In genomic region chr5:45449206-45449605, GRCm38 (mm10) we compare ENCODE assay signal across 9 mouse cellular contexts. TPM values are rescaled to one million over a fixed set of nuclear protein-coding genes. Genes with fewer than 3 reads are reported as not detected.
A peak's percentile ranks its signal among the peaks of the same experiment; 100 is the strongest.
DNase-seq lines count a peak whose midpoint lies in the region; ATAC-seq lines count a peak whose summit lies in the region.
"Had no signal": no experiment of that assay in that cellular context is flagged by ENCODE, and none has a peak within 500 bp of the region (broad histone marks: within the 10 kb centered on the region; RNA-seq: fewer than 3 reads in every experiment).

No protein-coding gene starts in this region.

- H3K27me3 ChIP-seq in kidney, embryonic 15.5 days, result no peaks in the 10 kb centered on the region
- no peaks in the 10 kb centered on the region; the same call in 1 of the 2 replicates for H3K27me3 ChIP-seq in heart, embryonic 16.5 days (ENCODE audit: control insufficient read depth, insufficient read depth, low read length)
- H3K27me3 ChIP-seq in midbrain, embryonic 10.5 days (ENCODE audit: low read depth, poor library complexity, severe bottlenecking), result no peaks in the 10 kb centered on the region

- peak overlapping the region; percentile 85 for H3K4me2 ChIP-seq in kidney, embryonic 15.5 days
- peak overlapping the region; percentile 98 for H3K4me2 ChIP-seq in heart, embryonic 16.5 days (ENCODE audit: low read depth, low read length)

- peak overlapping the region; percentile 60 for H3K9ac ChIP-seq in kidney, embryonic 15.5 days
- H3K9ac ChIP-seq in heart, embryonic 16.5 days (ENCODE audit: low read length), result peak overlapping the region; percentile 86

- H3K9me3 ChIP-seq in kidney, embryonic 15.5 days (replicated peaks), result no peaks in the 10 kb centered on the region
- H3K9me3 ChIP-seq in heart, embryonic 16.5 days (replicated peaks; ENCODE audit: control insufficient read depth, low read length), result no peaks in the 10 kb centered on the region
- H3K9me3 ChIP-seq in midbrain, embryonic 10.5 days (replicated peaks), result no peaks in the 10 kb centered on the region

- no peak for DNase-seq in kidney, postnatal 14 days
- peak; percentile 15 for DNase-seq in ZHBTc4 (ENCODE audit: low read depth, low spot score)
- no peak for DNase-seq in midbrain, embryonic 10.5 days (ENCODE audit: low spot score)
- no peak for DNase-seq in right cerebral cortex, postnatal 36 days (ENCODE audit: low spot score in 2 of 2)
- no peak for DNase-seq in adrenal gland, postnatal 36 days
- no peak for DNase-seq in ovary, adult 18-20 months (ENCODE audit: low spot score)

- 1% methylated on average over 8 of the region's 8 CpGs for WGBS in kidney, embryonic 15.5 days
- WGBS in heart, embryonic 16.5 days, result 3% methylated on average over 8 of the region's 8 CpGs
- 10% methylated on average over 8 of the region's 8 CpGs for WGBS in midbrain, embryonic 10.5 days

- H3K4me1 ChIP-seq in kidney, embryonic 15.5 days, result peaks cover 21% of the 10 kb centered on the region
- peaks cover 10% of the 10 kb centered on the region for H3K4me1 ChIP-seq in heart, embryonic 16.5 days (ENCODE audit: control insufficient read depth, insufficient read depth, low read length)
- peaks cover 27% of the 10 kb centered on the region for H3K4me1 ChIP-seq in midbrain, embryonic 10.5 days

- peak overlapping the region; percentile 67 for H3K4me3 ChIP-seq in kidney, embryonic 15.5 days (replicated peaks)
- peak overlapping the region; percentile 83 for H3K4me3 ChIP-seq in heart, embryonic 16.5 days (ENCODE audit: low read length)
- peak overlapping the region; percentile 69 for H3K4me3 ChIP-seq in midbrain, embryonic 10.5 days

- H3K36me3 ChIP-seq in kidney, embryonic 15.5 days, result peaks cover 12% of the 10 kb centered on the region
- H3K36me3 ChIP-seq in heart, embryonic 16.5 days (ENCODE audit: control insufficient read depth, insufficient read depth), result peaks cover 4% of the 10 kb centered on the region; the same call in 1 of the 2 replicates
- H3K36me3 ChIP-seq in midbrain, embryonic 10.5 days, result peaks cover 11% of the 10 kb centered on the region

- peak overlapping the region; percentile 89; the same call in 1 of the 2 replicates for H3K27ac ChIP-seq in kidney, embryonic 15.5 days
- H3K27ac ChIP-seq in heart, embryonic 16.5 days (ENCODE audit: low read length), result no peak overlapping the region
- H3K27ac ChIP-seq in midbrain, embryonic 10.5 days (replicated peaks), result no peak overlapping the region

- ATAC-seq in kidney, embryonic 15.5 days (replicated peaks; ENCODE audit: low FRiP score), result no peak
- ATAC-seq in heart, embryonic 16.5 days (replicated peaks; ENCODE audit: extremely low read depth, insufficient read depth, low FRiP score), result no peak

RNA-seq across cellular contexts. Expression of gene Qdpr, which starts 0.8 kb away (rescaled TPM):
- polyA plus RNA-seq in kidney, embryonic 15.5 days (2015; fragmentation: Nextera tagmentation; extraction: Ambion mirVana), result 173 and 175 TPM in 2 replicates
- 112 and 113 TPM in 2 replicates for polyA plus RNA-seq in heart, embryonic 16.5 days (2015; fragmentation: Nextera tagmentation; extraction: Ambion mirVana)
- 127 and 128 TPM in 2 replicates for polyA plus RNA-seq in midbrain, embryonic 10.5 days (2016; fragmentation: Nextera tagmentation; extraction: Ambion mirVana)
- 100 to 1,000 TPM; 110 to 138 TPM for total RNA-seq in adrenal gland, postnatal 36 days (2021)

RNA-seq across cellular contexts. Expression of gene Clrn2, which starts 4.3 kb away (rescaled TPM):
- polyA plus RNA-seq in kidney, embryonic 15.5 days (2015; fragmentation: Nextera tagmentation; extraction: Ambion mirVana), result not detected in 2 replicates
- not detected in 2 replicates for polyA plus RNA-seq in heart, embryonic 16.5 days (2015; fragmentation: Nextera tagmentation; extraction: Ambion mirVana)
- polyA plus RNA-seq in midbrain, embryonic 10.5 days (2016; fragmentation: Nextera tagmentation; extraction: Ambion mirVana), result 0.29 TPM in 1 of 2 replicates, not detected in the other
- not detected for total RNA-seq in adrenal gland, postnatal 36 days (2021)
- total RNA-seq: common myeloid progenitor, adult 5-6 weeks had no signal

RNA-seq across cellular contexts. Expression of gene Lap3, which starts 44.0 kb away (rescaled TPM):
- polyA plus RNA-seq in kidney, embryonic 15.5 days (2015; fragmentation: Nextera tagmentation; extraction: Ambion mirVana), result 102 and 105 TPM in 2 replicates
- 66.7 and 76.4 TPM in 2 replicates for polyA plus RNA-seq in heart, embryonic 16.5 days (2015; fragmentation: Nextera tagmentation; extraction: Ambion mirVana)
- polyA plus RNA-seq in midbrain, embryonic 10.5 days (2016; fragmentation: Nextera tagmentation; extraction: Ambion mirVana), result 86.9 and 103 TPM in 2 replicates
- 10 to 100 TPM; 72.2 to 76.2 TPM for total RNA-seq in adrenal gland, postnatal 36 days (2021)
